Mouse (Mus musculus): ENCODE results near the gene Dpy19l2. TPM values are rescaled to one million over a fixed set of nuclear protein-coding genes. Genes with fewer than 3 reads are reported as not detected.

Dpy19l2 gene
- polyA plus RNA-seq, 1 experiment from 2014 or later, result 0.07 TPM

GRCm38 (mm10) chr9:24513290-24514077, 182.6 kb downstream of the Dpy19l2 start:
- H3K9ac ChIP-seq (ENCODE audit: low read length), result no peak overlapping the region
- no peaks in the 10 kb centered on the region for H3K9me3 ChIP-seq (ENCODE audit: control insufficient read depth, low read length)
- H3K4me1 ChIP-seq (ENCODE audit: control insufficient read depth, insufficient read depth, low read length), result no peaks in the 10 kb centered on the region
- 80% methylated on average over 9 of the region's 9 CpGs for WGBS
- H3K4me3 ChIP-seq (ENCODE audit: low read depth, low read length), result no peak overlapping the region
- no peaks in the 10 kb centered on the region for H3K36me3 ChIP-seq (ENCODE audit: control insufficient read depth, insufficient read depth, low read length)
- no peak overlapping the region for H3K27ac ChIP-seq (ENCODE audit: low read depth, low read length)
- no peaks in the 10 kb centered on the region for H3K27me3 ChIP-seq (ENCODE audit: control insufficient read depth, insufficient read depth, low read length)
- H3K4me2 ChIP-seq, result no peak overlapping the region
- no peak for ATAC-seq (ENCODE audit: low FRiP score)
- DNase-seq (ENCODE audit: low spot score, missing footprints), result no peak

GRCm38 (mm10) chr9:24512121-24512539, 184.0 kb downstream of the Dpy19l2 start:
- Histone ChIP-seq H3K27ac (ENCODE audit: low read depth, low read length) (no peak overlapping the region), H3K4me3 (ENCODE audit: low read depth, low read length) (no peak overlapping the region), H3K4me1 (ENCODE audit: control insufficient read depth, insufficient read depth, low read length) (no peaks in the 10 kb centered on the region), H3K36me3 (ENCODE audit: control insufficient read depth, insufficient read depth, low read length) (no peaks in the 10 kb centered on the region), H3K4me2 (no peak overlapping the region), H3K9ac (ENCODE audit: low read length) (no peak overlapping the region), H3K27me3 (ENCODE audit: control insufficient read depth, insufficient read depth, low read length) (no peaks in the 10 kb centered on the region), H3K9me3 (ENCODE audit: control insufficient read depth, low read length) (no peaks in the 10 kb centered on the region)
- ATAC-seq (ENCODE audit: low FRiP score) (no peak), DNase-seq (ENCODE audit: low spot score, missing footprints) (no peak)
- 88% methylated on average over 5 of the region's 5 CpGs for WGBS

DNA sequence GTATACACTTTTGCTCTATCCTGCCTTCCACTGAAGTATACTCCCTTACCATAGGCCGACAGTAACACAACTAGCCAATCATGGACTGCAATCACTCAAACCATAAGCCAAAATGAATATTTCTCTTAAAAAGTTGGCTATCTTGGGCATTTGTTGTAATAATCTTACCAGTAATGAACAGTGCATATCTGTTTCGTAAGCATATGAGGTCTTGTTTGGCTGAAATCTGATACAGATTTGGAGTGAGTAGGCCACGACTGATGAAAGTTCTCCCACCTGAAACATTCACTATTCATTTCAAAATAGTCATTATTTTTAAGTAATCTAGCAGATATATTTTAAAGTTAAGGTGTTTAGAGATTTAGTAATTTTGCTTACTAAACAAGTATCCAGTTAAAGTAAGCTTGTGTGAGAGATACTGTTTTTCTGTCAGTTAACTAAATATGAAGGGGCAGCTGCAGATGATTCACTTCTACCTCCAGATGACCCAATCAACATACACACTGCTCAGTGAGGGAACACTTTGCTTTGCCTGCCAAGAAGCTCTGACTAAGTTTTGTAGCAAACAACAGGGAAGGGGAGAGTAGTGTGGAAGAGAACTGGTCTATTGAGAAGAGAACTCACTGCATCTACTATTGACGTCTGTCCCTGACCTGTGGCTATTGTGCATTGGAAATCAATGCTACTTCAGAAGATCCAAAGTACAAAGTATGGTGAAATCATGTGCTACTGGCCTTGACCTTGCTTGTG, 184.5 kb downstream of the Dpy19l2 start:
- no peak overlapping the region for H3K4me3 ChIP-seq (ENCODE audit: low read depth, low read length)
- no peaks in the 10 kb centered on the region for H3K4me1 ChIP-seq (ENCODE audit: control insufficient read depth, insufficient read depth, low read length)
- H3K27me3 ChIP-seq (ENCODE audit: control insufficient read depth, insufficient read depth, low read length), result no peaks in the 10 kb centered on the region
- H3K9me3 ChIP-seq (ENCODE audit: control insufficient read depth, low read length), result no peaks in the 10 kb centered on the region
- H3K27ac ChIP-seq (ENCODE audit: low read depth, low read length), result no peak overlapping the region
- H3K4me2 ChIP-seq, result no peak overlapping the region
- DNase-seq (ENCODE audit: low spot score, missing footprints) (no peak), ATAC-seq (ENCODE audit: low FRiP score) (no peak)
- WGBS, result 86% methylated on average over 4 of the region's 4 CpGs
- H3K36me3 ChIP-seq (ENCODE audit: control insufficient read depth, insufficient read depth, low read length), result no peaks in the 10 kb centered on the region
- H3K9ac ChIP-seq (ENCODE audit: low read length), result no peak overlapping the region

GRCm38 (mm10) chr9:24508880-24509279, 187.2 kb downstream of the Dpy19l2 start:
- H3K4me2 ChIP-seq, result no peak overlapping the region
- H3K9ac ChIP-seq (ENCODE audit: low read length), result no peak overlapping the region
- H3K36me3 ChIP-seq (ENCODE audit: control insufficient read depth, insufficient read depth, low read length), result no peaks in the 10 kb centered on the region
- no peaks in the 10 kb centered on the region for H3K27me3 ChIP-seq (ENCODE audit: control insufficient read depth, insufficient read depth, low read length)
- 83% methylated on average over 4 of the region's 4 CpGs for WGBS
- ATAC-seq (ENCODE audit: low FRiP score) (no peak), DNase-seq (ENCODE audit: low spot score, missing footprints) (no peak)
- no peak overlapping the region for H3K4me3 ChIP-seq (ENCODE audit: low read depth, low read length)
- H3K4me1 ChIP-seq (ENCODE audit: control insufficient read depth, insufficient read depth, low read length), result no peaks in the 10 kb centered on the region
- no peak overlapping the region for H3K27ac ChIP-seq (ENCODE audit: low read depth, low read length)
- H3K9me3 ChIP-seq (ENCODE audit: control insufficient read depth, low read length), result no peaks in the 10 kb centered on the region

Other genes with a start within 250 kb of the Dpy19l2 start
- gene Dpy19l1, start 193.2 kb downstream of the Dpy19l2 start, polyA plus RNA-seq (2014; fragmentation: Nextera tagmentation; extraction: Ambion mirVana), result 15.6 and 17.2 TPM in 2 replicates
- not detected in 2 replicates for gene Cypt4, start 71.1 kb downstream of the Dpy19l2 start, polyA plus RNA-seq (2014; fragmentation: Nextera tagmentation; extraction: Ambion mirVana)
- gene Tbx20, start 78.0 kb upstream of the Dpy19l2 start, polyA plus RNA-seq (2014; fragmentation: Nextera tagmentation; extraction: Ambion mirVana), result 0.07 and 0.08 TPM in 2 replicates

All from midbrain, embryonic 11.5 days (tissue).